Comparison of ENCODE assay signal across 12 mouse cellular contexts in genomic region chr9:61200295-61200955, GRCm38 (mm10).
DNase-seq lines count a peak whose midpoint lies in the region.
"Had no signal": no experiment of that assay in that cellular context is flagged by ENCODE, and none has a peak within 500 bp of the region (broad histone marks: within the 10 kb centered on the region; RNA-seq: fewer than 3 reads in every experiment).

No protein-coding gene starts in this region.

- peak; percentile 60 for DNase-seq in adrenal gland, adult 2 months
- DNase-seq in adrenal gland, postnatal 4 days (ENCODE audit: low spot score in 2 of 2), result no peak
- peak; percentile 22 to 27 for DNase-seq in kidney, postnatal 4 days
- no peak for DNase-seq in kidney, postnatal 10 days
- DNase-seq in Muller cell, postnatal 12 days (ENCODE audit: inconsistent ontology term), result peak; percentile 42
- peak; percentile 10 for DNase-seq in fibroblast of lung, adult 2 months (ENCODE audit: low read depth)
- no peak for DNase-seq in layer of hippocampus, postnatal 10 days (ENCODE audit: low spot score in 2 of 2)
- no peak for DNase-seq in left cerebral cortex, adult 9 months (ENCODE audit: low spot score in 2 of 2)
- DNase-seq: cerebellum, adult 9-10 months; kidney, postnatal 14 days; lung, postnatal 10 days; thymus, adult 18-20 months had no signal

Comparison
In these comparisons a context has a peak if more than half of its experiments do, and no peak if none do; other contexts are left out.
1. DNase-seq: peak in adrenal gland, adult 2 months (single experiment), kidney, postnatal 4 days (2 of 2), Muller cell, postnatal 12 days (single experiment) and fibroblast of lung, adult 2 months (single experiment); none in adrenal gland, postnatal 4 days (0 of 2), kidney, postnatal 10 days (single experiment), layer of hippocampus, postnatal 10 days (0 of 2) and left cerebral cortex, adult 9 months (0 of 2).